Mouse (Mus musculus) layer of hippocampus, adult 6 months (tissue): ENCODE data around the gene BC030500. TPM values are rescaled to one million over a fixed set of nuclear protein-coding genes. Genes with fewer than 3 reads are reported as not detected.

Experiments used
- long read RNA-seq, 2 experiments: library from polyadenylated mRNA; unstranded; transcript quantifications; one replicate each; pipeline ENCODE4 v2.0.0; 2019 to 2020
- polyA plus RNA-seq: library from polyadenylated mRNA; unstranded; fragments of <200 nt; fragmentation: Nextera tagmentation; gene quantifications from 2 replicates; pipeline ENCODE4 v1.2.3, GENCODE M21; 2021

BC030500 gene
- 14.3 and 17.5 TPM in 2 replicates for polyA plus RNA-seq
- long read RNA-seq, experiment 1, partial matches to known transcripts: 0 of 13 reads
- long read RNA-seq, experiment 1, other reads (novel, unspliced or antisense): 13 of 13 reads
- long read RNA-seq, experiment 2, partial matches to known transcripts: 0 of 31 reads
- long read RNA-seq, experiment 2, other reads (novel, unspliced or antisense): 31 of 31 reads

DNA sequence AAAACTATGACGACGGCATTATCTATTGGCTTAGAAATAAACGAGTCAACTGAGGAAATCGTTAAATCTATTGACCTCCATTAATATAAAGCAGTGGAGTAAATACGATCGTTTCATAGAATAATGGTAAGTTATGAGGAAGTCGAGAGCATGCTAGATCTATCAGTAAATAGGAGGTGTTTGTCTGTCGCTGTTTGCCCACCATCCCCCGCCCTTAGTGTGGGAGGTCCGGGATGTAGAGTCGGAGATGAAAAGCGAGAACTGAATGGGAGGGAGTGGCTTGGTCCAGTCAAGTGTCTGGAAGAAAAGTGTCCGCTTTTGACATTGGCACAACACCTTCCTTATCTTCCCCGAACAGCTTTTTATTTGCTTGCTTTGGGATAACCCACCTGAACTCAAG, at the start of gene BC030500:
Gene BC030500, plus strand, starts transcription at position 79 of the 400 bp plus-strand sequence.

DNA sequence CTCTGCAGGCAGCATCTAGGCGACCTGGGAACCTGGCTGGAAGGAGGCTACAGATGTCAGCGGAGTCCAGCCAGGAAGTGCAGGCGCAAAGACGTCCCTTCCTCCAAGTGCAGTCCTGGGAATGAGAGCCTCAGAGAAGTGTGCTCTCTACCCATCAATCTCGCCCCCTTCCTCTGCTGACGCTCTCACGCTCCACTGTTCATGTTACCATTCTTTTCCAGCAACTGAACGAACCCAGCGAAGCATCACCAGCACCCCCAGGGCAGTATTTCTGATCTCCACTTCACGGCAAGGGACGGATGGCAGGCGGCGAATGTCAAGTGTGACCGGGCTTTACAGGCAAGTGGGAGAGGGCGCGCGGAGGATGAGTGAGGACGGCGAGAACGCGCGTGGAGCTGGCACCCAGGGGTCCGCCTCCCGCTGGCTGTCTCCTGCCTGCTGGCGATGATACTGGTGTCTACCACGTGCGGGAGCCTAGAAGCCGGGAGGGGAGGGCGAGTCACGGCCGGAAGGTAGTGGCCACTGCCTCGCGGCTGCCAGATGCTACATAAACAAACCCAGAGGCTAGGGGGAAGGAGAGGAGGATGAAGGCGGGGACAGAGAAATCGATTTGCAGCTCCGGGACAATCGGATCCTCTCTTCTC, 763 bp downstream of the BC030500 start, which contains the start of gene Galntl6:
Gene Galntl6, minus strand, starts transcription at position 445 of the 644 bp plus-strand sequence.

Other genes with a start within 250 kb of the BC030500 start
- gene Galntl6, start 885 bp downstream of the BC030500 start, polyA plus RNA-seq: 11.2 and 15.2 TPM in 2 replicates